Mouse (Mus musculus): ENCODE data around the gene Fggy.

GRCm38 (mm10) chr4:95777839-95778238 lies 220.5 kb downstream of the Fggy start:
- TF ChIP-seq POLR2A (IDR thresholded peaks at IDR 0.05; ENCODE audit: control insufficient read depth, low read depth, low read length) (no peak), CTCF (IDR thresholded peaks at IDR 0.05; ENCODE audit: control insufficient read depth, insufficient read depth, insufficient replicate concordance, low read depth, low read length) (no peak)
